In the genomic region with DNA sequence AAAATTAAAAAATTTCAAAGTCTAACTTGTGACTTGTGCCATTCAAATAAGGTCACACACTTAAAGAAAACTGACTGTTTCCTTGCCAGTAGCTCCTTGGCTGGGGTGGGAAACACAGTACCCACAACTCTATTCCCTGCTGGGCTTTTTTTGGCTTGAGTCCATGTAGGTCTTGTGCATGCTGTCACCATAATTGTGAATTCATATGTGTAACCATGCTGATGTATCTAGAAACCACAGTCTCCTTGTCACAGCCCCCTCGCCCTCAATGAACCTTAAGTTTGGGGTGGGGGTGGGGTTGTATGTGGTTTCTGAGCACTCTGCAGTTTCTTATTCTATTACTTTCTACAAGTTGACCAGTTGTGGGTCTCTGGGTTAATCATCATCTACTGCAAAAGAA, we compare ENCODE assay signal across 1 mouse cellular context.
TF ChIP-seq lines count a peak whose summit lies in the region.

No protein-coding gene starts in this region.

TF ChIP-seq in CH12.LX, 34 proteins besides CTCF, POLR2A, EP300 and RAD21 (continued from another document):
- peak; percentile 70; the same call in 1 of the 2 replicates for TF ChIP-seq BHLHE40 (IDR thresholded peaks at IDR 0.05; ENCODE audit: low read depth, low read length)
- TF ChIP-seq MEF2A (IDR thresholded peaks at IDR 0.05; ENCODE audit: borderline replicate concordance, low read depth, low read length) = peak; percentile 47; the same call in 1 of the 2 replicates
